Mouse (Mus musculus): ENCODE data around the gene Rpl3. TPM values are rescaled to one million over a fixed set of nuclear protein-coding genes. Genes with fewer than 3 reads are reported as not detected.

Gene Rpl3
- polyA plus RNA-seq (2014; fragmentation: Nextera tagmentation; extraction: Ambion mirVana) = 1,379 and 1,439 TPM in 2 replicates

GRCm38 (mm10) chr15:80091121-80091955 lies at the start of gene Rpl3, which contains the start of gene Syngr1:
TSS of gene Rpl3 (minus strand) at chr15:80091868.
TSS of gene Syngr1 (plus strand) at chr15:80091334.
- Histone ChIP-seq H3K4me1 (ENCODE audit: control insufficient read depth, insufficient read depth, low read length) (no peaks in the 10 kb centered on the region), H3K9ac (replicated peaks; ENCODE audit: low read depth, low read length) (peak within 1 kb of the TSS; percentile 25), H3K27me3 (ENCODE audit: control insufficient read depth, insufficient read depth, low read length) (peaks cover 12% of the 10 kb centered on the region; the same call in 1 of the 2 replicates), H3K4me3 (ENCODE audit: low read depth, low read length) (peak within 1 kb of the TSS; percentile 55), H3K4me2 (replicated peaks; ENCODE audit: low read depth, low read length) (peak within 1 kb of the TSS; percentile 88), H3K27ac (ENCODE audit: low read length) (no peak within 1 kb of the TSS; the same call in 1 of the 2 replicates), H3K36me3 (ENCODE audit: control insufficient read depth, insufficient read depth, low read length) (no peaks in the 10 kb centered on the region), H3K9me3 (ENCODE audit: control insufficient read depth, low read depth, low read length) (no peaks in the 10 kb centered on the region)
- WGBS = 2% methylated on average over 80 of the region's 86 CpGs
- ATAC-seq (ENCODE audit: insufficient number of reproducible peaks, insufficient read depth, low FRiP score, low read depth) = peak; percentile 66; the same call in 1 of the 2 replicates

DNA sequence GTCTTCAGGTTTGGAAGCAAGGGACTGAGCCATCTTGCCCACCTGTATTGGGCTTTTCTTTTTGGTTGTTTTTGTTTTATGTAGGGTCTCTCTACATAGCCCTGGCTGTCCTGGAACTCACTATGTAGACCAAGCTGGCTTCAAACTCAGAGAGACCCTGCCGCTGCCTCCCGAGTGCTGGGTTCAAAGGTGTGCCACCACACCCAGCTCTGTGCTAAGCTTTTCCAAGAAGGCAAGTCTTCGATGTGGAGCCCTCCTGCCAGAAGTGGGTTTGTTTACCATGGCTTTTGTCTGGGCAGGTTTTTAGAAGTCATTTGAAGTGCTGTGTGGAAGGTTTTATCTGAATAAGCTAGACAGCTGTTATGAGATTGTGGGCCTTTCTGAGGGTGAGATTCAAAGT lies 49.2 kb upstream of the Rpl3 start:
- no peak overlapping the region for H3K4me2 ChIP-seq (replicated peaks; ENCODE audit: low read depth, low read length)
- WGBS = 73% methylated on average over 3 of the region's 3 CpGs
- H3K4me1 ChIP-seq (ENCODE audit: control insufficient read depth, insufficient read depth, low read length) = peaks cover 16% of the 10 kb centered on the region; the same call in 1 of the 2 replicates
- peak overlapping the region; percentile 50; the same call in 1 of the 2 replicates for H3K27ac ChIP-seq (ENCODE audit: low read length)
- H3K4me3 ChIP-seq (ENCODE audit: low read depth, low read length) = no peak overlapping the region
- H3K9ac ChIP-seq (replicated peaks; ENCODE audit: low read depth, low read length) = no peak overlapping the region
- no peaks in the 10 kb centered on the region for H3K9me3 ChIP-seq (ENCODE audit: control insufficient read depth, low read depth, low read length)
- H3K36me3 ChIP-seq (ENCODE audit: control insufficient read depth, insufficient read depth, low read length) = peaks cover 3% of the 10 kb centered on the region; the same call in 1 of the 2 replicates
- H3K27me3 ChIP-seq (ENCODE audit: control insufficient read depth, insufficient read depth, low read length) = no peaks in the 10 kb centered on the region
- no peak for ATAC-seq (ENCODE audit: insufficient number of reproducible peaks, insufficient read depth, low FRiP score, low read depth)

- Histone ChIP-seq H3K36me3 (ENCODE audit: control insufficient read depth, insufficient read depth, low read length) (peaks cover 3% of the 10 kb centered on the region; the same call in 1 of the 2 replicates), H3K4me3 (ENCODE audit: low read depth, low read length) (no peak overlapping the region), H3K4me1 (ENCODE audit: control insufficient read depth, insufficient read depth, low read length) (peaks cover 17% of the 10 kb centered on the region; the same call in 1 of the 2 replicates), H3K27ac (ENCODE audit: low read length) (peak overlapping the region; percentile 21; the same call in 1 of the 2 replicates), H3K27me3 (ENCODE audit: control insufficient read depth, insufficient read depth, low read length) (no peaks in the 10 kb centered on the region), H3K4me2 (replicated peaks; ENCODE audit: low read depth, low read length) (no peak overlapping the region), H3K9ac (replicated peaks; ENCODE audit: low read depth, low read length) (no peak overlapping the region), H3K9me3 (ENCODE audit: control insufficient read depth, low read depth, low read length) (no peaks in the 10 kb centered on the region)
- peak; percentile 58; the same call in 1 of the 2 replicates for ATAC-seq (ENCODE audit: insufficient number of reproducible peaks, insufficient read depth, low FRiP score, low read depth)
- 78% methylated on average over 2 of the region's 2 CpGs for WGBS
Measured at GRCm38 (mm10) chr15:80140302-80140701, 48.6 kb upstream of the Rpl3 start.

GRCm38 (mm10) chr15:80137945-80138791 lies 46.5 kb upstream of the Rpl3 start:
- Histone ChIP-seq H3K9me3 (ENCODE audit: control insufficient read depth, low read depth, low read length) (no peaks in the 10 kb centered on the region), H3K27me3 (ENCODE audit: control insufficient read depth, insufficient read depth, low read length) (no peaks in the 10 kb centered on the region), H3K4me3 (ENCODE audit: low read depth, low read length) (no peak overlapping the region), H3K4me2 (replicated peaks; ENCODE audit: low read depth, low read length) (no peak overlapping the region), H3K4me1 (ENCODE audit: control insufficient read depth, insufficient read depth, low read length) (peaks cover 30% of the 10 kb centered on the region), H3K36me3 (ENCODE audit: control insufficient read depth, insufficient read depth, low read length) (peaks cover 3% of the 10 kb centered on the region; the same call in 1 of the 2 replicates), H3K27ac (ENCODE audit: low read length) (peak overlapping the region; percentile 55; the same call in 1 of the 2 replicates), H3K9ac (replicated peaks; ENCODE audit: low read depth, low read length) (no peak overlapping the region)
- WGBS = 56% methylated on average over 17 of the region's 17 CpGs
- no peak for ATAC-seq (ENCODE audit: insufficient number of reproducible peaks, insufficient read depth, low FRiP score, low read depth)

GRCm38 (mm10) chr15:80136645-80137044 lies 45.0 kb upstream of the Rpl3 start:
- no peak for ATAC-seq (ENCODE audit: insufficient number of reproducible peaks, insufficient read depth, low FRiP score, low read depth)
- Histone ChIP-seq H3K9ac (replicated peaks; ENCODE audit: low read depth, low read length) (no peak overlapping the region), H3K27me3 (ENCODE audit: control insufficient read depth, insufficient read depth, low read length) (no peaks in the 10 kb centered on the region), H3K36me3 (ENCODE audit: control insufficient read depth, insufficient read depth, low read length) (peaks cover 3% of the 10 kb centered on the region; the same call in 1 of the 2 replicates), H3K4me2 (replicated peaks; ENCODE audit: low read depth, low read length) (no peak overlapping the region), H3K4me3 (ENCODE audit: low read depth, low read length) (no peak overlapping the region), H3K4me1 (ENCODE audit: control insufficient read depth, insufficient read depth, low read length) (peaks cover 30% of the 10 kb centered on the region), H3K9me3 (ENCODE audit: control insufficient read depth, low read depth, low read length) (no peaks in the 10 kb centered on the region), H3K27ac (ENCODE audit: low read length) (peak overlapping the region; percentile 44; the same call in 1 of the 2 replicates)
- 85% methylated on average over 3 of the region's 3 CpGs for WGBS

- Histone ChIP-seq H3K4me2 (replicated peaks; ENCODE audit: low read depth, low read length) (no peak overlapping the region), H3K36me3 (ENCODE audit: control insufficient read depth, insufficient read depth, low read length) (peaks cover 3% of the 10 kb centered on the region; the same call in 1 of the 2 replicates), H3K27ac (ENCODE audit: low read length) (no peak overlapping the region), H3K4me3 (ENCODE audit: low read depth, low read length) (no peak overlapping the region), H3K4me1 (ENCODE audit: control insufficient read depth, insufficient read depth, low read length) (peaks cover 30% of the 10 kb centered on the region), H3K9me3 (ENCODE audit: control insufficient read depth, low read depth, low read length) (no peaks in the 10 kb centered on the region), H3K9ac (replicated peaks; ENCODE audit: low read depth, low read length) (no peak overlapping the region), H3K27me3 (ENCODE audit: control insufficient read depth, insufficient read depth, low read length) (no peaks in the 10 kb centered on the region)
- 89% methylated on average over 2 of the region's 2 CpGs for WGBS
- no peak for ATAC-seq (ENCODE audit: insufficient number of reproducible peaks, insufficient read depth, low FRiP score, low read depth)
Measured at GRCm38 (mm10) chr15:80135499-80135898, 43.8 kb upstream of the Rpl3 start.

GRCm38 (mm10) chr15:80134450-80134847 lies 42.8 kb upstream of the Rpl3 start:
- 53% methylated on average over 9 of the region's 9 CpGs for WGBS
- peak overlapping the region; percentile 92 for H3K4me2 ChIP-seq (replicated peaks; ENCODE audit: low read depth, low read length)
- H3K36me3 ChIP-seq (ENCODE audit: control insufficient read depth, insufficient read depth, low read length) = peaks cover 3% of the 10 kb centered on the region; the same call in 1 of the 2 replicates

More at GRCm38 (mm10) chr15:80134450-80134847, 42.8 kb upstream of the Rpl3 start:
- ATAC-seq (ENCODE audit: insufficient number of reproducible peaks, insufficient read depth, low FRiP score, low read depth) = no peak
- Histone ChIP-seq H3K9ac (replicated peaks; ENCODE audit: low read depth, low read length) (peak overlapping the region; percentile 85; the same call in 1 of the 2 replicates), H3K4me3 (ENCODE audit: low read depth, low read length) (peak overlapping the region; percentile 68), H3K4me1 (ENCODE audit: control insufficient read depth, insufficient read depth, low read length) (peaks cover 30% of the 10 kb centered on the region), H3K27me3 (ENCODE audit: control insufficient read depth, insufficient read depth, low read length) (no peaks in the 10 kb centered on the region), H3K27ac (ENCODE audit: low read length) (peak overlapping the region; percentile 99; the same call in 1 of the 2 replicates), H3K9me3 (ENCODE audit: control insufficient read depth, low read depth, low read length) (no peaks in the 10 kb centered on the region)

Data from stomach, embryonic 14.5 days (tissue).